Mouse (Mus musculus) regulatory T cell (primary cell): ENCODE results near the gene Gm49395.

Experiments used
- in situ Hi-C: fragments of 300-600 bp; cut with MboI, MseI; formaldehyde crosslinking; loops from one replicate; pipeline ENCODE4 v1.15.1; 2025; ENCODE audit warnings: high pct_unique_total_duplicates

Gm49395 gene

DNA sequence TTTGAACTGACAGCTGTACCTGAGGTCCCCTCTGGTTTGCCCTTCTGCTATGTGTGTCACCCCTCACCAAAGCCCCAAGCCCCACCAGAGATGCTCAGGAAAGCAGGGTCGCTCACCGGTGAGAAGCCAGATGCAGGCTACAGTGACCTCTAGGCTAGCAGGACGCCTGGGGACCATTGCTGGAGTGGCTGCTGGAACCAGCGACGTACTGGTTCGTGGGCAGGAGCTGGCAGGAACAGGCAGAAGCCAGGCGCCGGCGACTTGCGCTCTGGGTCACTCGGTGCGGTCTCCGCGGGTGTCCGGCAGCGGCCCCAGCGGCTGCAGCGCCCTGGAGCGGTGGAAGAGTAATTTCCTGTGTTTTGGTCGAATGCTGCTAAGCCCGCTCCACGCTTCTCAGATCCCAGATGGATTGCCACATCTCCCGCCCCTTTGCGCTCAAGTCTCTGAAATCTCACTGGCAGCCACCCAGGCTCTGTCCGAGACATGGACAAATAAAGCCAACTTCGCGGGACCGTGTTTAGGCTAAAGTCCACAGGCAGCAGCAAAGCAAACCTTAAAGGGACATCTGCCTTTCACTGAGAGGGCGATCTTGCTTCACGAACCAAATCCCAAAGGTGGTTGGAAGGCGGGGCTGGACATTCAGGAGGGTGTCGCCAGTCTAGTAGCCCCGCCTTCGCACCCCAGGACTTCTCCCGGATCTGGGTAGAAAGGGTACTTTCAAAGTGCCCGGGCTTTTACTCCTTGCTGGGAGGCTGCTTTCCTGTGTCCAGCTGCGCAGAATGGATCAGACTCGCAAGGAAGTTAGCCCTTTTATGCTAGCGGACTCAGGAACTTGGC, at the start of gene Gm49395, which contains the start of gene Itga1:
Gm49395 (minus strand) TSS at position 567 of the 837 bp plus-strand sequence.
Itga1 (minus strand) TSS at position 610 of the 837 bp plus-strand sequence.
- in situ Hi-C loops: no loop called here

DNA sequence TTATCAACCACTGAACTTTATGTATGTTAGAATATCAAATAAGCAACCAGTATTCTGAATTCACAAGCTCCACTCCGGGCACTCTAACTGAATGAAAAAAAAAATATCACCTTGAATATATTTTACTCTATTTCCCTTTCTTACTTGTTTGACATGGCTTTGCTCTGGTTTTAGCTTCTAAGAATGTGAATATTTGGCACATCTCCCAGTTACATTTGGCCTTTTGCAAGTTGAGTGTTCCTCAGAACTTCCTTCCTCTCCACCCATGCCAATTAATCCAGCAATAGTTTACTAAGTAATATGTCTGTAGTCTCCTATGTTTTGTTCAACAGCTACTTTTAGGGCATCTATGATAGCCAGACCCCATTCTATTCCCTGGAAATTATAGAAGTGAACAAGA, 48.9 kb upstream of the Gm49395 start:
- in situ Hi-C loops: no loop called here

DNA sequence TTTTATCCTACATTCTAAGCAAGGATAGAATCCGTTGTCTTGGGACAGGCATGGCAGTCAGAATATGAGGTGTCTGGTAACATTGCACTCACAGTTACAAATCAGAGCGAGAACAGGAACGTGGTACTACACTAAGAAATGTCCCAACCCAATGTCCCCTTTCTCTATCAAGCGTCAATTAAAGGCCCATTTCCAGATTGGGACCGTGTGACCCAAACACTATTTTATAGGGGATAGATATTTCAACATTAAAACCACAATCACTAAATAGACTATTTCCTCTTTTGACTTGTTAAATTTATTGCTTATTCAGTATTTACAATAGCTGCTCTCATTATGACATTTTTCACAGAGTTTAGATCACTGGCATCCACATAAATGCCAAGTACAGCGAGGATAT, 48.1 kb upstream of the Gm49395 start:
- in situ Hi-C loops: no loop called here

DNA sequence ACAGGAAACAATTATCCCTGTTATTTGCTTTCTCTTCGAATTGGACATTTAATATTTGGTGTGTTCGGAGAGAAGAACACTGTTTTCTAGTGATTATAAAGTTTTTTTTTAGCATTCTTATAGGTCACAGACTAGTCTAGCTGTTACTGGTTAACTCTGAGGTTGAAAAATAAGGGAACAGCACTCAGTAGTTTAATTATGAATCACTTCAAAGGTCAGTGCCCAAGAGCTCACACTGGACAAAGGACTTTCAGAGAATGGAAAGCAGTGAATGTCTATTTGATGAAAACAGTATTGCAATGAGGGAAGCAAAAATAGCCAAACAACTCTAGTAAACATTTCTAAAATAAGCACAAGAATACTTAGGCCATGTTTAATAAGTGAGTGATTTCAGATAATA, 41.9 kb upstream of the Gm49395 start:
- in situ Hi-C loops: no loop called here

DNA sequence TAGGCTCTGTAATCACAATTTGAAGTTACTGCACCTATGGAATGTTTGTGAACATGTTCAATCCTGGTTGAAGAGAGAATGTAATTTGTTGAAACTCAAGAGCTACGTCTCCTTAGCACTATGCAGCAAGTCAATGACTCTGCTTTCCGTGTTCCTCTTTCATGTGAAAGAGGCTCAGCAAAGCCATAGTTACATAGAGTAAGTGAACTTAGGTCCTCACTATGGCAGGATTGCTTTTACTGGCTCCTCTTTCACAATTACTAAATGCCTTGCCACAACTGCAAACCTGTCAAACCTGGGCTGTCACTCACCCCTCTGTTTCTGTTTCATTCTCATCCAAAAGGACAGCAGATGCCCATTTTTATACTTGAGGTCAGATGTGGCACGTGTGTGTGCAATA, 40.3 kb upstream of the Gm49395 start:
- in situ Hi-C loops: no loop called here

DNA sequence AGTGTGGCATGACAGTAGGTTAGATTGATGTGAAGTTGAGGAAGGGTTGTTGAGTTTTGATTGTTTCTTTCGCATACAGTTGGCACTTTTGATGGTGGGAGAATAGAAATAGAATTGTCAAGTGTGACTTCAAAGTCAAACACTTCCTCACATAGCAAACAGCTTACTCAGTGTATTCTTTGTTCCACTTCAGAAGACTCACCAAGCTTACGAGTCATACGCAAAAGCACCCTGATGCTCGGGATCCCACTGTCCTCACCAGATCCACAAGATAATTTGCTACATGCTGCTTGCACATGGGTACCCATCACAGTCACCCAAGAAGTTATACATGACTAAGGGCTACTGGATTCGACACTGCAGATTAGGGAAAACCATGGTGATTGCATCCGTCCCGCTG, 36.8 kb upstream of the Gm49395 start:
- in situ Hi-C loops: no loop called here

DNA sequence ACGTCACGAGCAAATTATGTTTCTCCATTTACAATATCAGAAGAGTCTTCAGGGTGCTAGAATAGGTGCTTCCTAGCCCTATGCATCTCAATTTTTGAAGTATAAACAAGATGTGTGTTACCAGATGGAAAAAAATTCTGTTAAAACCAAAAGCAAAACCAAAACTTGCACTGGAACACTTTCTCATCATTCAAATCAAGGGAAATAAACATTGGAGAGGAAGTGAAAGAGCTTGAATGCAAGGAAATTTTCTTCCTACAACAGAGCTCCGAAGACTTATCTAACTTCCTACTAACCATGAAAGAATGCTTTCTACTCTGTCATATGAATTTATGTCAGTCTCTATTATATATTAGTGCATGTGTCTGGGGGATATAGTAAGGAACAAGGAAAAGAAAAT, 35.0 kb upstream of the Gm49395 start:
- in situ Hi-C loops: no loop called here

DNA sequence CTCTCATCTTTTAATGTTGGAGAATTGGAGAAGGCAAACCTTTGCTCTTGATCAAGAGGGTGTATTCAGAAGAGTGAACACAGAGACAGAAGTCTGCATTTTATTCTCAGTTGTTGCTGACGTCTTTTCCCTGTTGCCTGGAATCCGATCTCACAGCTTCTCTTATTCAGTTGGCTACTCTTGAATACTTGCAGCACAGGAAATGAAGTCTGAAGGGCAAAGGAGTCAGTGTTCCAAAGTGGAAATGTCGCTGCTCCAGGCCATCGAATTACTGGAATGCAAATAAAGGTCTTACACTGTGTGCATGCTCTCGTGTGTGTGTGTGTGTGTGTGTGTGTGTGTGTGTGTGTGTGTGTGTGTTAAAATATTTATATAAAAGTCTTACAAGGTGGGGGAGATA, 30.7 kb upstream of the Gm49395 start:
- in situ Hi-C loops: no loop called here

DNA sequence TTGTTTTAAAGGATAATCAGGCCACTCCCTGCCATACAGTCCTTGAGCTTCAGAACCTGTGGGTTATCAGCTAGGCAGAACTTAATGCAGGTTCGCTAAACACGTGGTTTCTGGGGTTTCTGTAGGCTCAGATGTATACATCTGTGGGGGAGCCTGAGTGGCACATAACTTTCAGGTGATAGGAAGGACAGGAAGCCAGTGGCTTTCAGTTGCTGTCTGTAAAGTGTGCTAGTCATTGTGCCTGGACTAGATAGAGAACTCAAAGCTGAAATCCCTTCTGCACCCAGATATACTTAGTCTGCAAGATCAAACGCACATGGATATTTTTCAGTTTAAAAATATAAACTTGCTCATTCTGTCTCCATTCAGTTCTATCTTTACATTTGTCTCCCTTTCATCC, 29.7 kb upstream of the Gm49395 start:
- in situ Hi-C loops: no loop called here

DNA sequence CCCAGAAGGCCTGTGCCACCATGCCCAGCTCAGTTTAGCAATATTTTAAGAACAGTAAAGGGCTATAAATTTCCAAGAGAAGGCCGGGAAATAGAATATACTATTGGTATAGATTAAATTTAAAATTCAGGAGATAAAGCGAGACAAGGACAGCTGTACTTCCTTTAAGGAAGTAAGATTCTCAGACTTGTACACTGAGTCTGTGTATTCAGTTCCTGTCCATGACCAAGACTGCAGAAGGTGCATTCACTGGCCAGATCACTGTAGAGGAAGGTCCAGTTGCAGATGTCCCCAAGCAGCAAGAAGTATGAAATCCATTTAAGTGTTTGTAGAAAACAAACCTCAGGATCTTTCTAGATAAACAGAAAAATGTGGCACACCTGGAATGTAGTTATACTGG, 28.3 kb upstream of the Gm49395 start:
- in situ Hi-C loops: no loop called here

DNA sequence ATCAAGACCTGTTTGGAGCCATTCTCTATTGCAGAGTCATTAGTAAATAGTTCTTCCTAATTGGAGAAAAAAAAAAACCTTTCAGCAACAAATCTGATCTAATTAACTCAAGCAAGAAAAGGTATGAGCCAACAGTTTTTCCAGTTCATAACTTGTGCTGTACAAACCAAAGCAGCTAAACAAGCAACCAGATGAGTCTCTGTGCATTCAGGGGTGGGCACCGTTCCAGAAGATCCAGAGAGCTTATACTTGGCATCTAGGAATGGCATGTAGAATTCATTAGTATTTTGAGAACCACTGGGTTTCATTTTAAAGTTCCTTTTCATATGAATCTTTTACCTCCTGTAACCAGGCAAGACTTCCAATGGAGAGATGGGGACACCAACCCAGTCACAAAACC, 26.1 kb upstream of the Gm49395 start:
- in situ Hi-C loops: no loop called here

DNA sequence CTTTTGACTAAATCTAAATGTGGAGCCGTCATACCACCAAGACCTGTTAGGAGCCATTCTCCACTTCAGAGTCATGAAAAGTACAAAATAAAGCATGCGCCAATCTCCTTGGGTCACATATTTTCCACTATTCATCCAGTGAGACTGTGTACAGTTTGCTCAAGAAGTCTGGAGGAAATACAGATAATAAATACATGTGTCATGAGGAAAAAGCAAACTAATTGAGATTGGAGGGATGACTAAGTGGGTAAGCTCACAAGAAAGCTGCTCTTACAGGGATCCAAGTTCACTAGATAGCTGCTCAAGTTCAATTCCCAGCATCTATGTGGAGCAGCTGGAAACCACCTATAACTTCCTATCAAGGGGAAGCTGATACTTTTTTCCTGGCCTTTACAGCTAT, 24.8 kb upstream of the Gm49395 start:
- in situ Hi-C loops: no loop called here

DNA sequence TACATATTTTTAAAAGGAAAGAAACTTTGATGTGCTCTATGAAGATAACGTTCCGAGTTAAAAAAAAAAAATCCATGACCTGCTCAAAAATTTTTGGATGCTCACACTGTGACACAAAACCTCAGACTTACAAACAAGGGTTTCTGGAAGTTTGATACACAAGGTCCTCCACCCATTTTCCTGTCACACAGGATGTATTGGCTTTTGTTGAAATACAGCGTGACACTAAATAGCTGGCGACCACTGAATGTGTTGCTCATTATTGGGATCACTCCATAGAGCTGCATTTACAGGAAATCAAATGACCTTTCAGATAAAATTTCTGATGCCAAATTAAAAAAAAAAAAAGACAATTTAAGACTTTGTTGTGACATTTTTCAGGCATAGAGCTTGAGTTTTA, 23.4 kb upstream of the Gm49395 start:
- in situ Hi-C loops: no loop called here

DNA sequence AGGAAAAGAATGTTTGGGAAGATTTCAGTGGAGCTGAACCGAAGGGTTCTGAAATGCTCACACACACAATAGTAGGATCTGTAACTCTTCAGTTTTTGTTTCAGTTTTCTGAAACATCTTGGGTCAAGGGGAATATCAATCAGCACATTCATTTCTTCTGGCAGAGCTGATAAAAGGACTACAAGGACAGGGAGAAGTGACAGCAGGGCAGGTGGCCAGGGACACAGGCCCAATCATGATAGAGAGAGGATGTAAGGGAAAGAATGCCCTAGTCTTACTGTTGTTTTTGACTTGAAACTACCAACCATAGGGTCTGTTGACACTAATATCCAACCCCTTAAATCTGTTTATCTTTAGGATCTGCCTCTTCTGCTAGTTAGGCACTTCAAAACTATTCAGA, 22.8 kb upstream of the Gm49395 start:
- in situ Hi-C loops: no loop called here

DNA sequence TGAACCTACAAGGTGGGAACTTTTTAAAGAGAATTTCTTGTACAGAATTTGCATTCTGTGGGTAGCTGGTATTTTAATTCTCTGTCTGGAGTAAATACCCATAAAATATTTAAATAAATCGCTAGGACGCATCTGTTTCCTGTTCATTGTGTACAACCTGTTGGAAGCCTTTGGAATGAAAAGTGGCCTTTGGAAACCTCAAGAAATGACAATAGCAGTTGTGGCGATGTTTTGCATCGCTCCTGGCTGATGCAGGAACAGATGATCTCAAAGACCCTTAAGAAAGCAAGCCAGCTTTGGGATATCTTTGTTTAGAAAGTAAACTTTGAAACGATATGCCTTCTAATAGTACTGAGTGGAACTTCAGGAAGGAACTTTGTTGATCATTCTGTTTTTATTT, 17.0 kb upstream of the Gm49395 start:
- in situ Hi-C loops: no loop called here

DNA sequence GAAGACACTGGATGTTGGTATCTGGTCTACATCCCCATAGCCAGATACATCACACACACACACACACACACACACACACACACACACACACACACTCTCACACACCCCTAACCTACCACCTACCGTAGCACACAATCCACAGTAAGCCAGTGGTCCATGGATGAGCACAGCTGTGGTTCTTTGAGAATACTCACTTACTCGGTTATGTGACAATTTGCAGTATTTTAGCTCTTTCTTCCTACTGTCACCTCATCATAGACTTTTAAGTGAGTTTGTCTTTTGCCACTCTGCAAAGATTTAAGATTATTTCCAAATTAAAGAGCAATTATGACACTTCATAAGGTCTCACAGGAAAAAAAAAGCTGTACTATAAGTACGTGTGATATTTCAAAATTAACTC, 16.5 kb upstream of the Gm49395 start:
- in situ Hi-C loops: no loop called here

DNA sequence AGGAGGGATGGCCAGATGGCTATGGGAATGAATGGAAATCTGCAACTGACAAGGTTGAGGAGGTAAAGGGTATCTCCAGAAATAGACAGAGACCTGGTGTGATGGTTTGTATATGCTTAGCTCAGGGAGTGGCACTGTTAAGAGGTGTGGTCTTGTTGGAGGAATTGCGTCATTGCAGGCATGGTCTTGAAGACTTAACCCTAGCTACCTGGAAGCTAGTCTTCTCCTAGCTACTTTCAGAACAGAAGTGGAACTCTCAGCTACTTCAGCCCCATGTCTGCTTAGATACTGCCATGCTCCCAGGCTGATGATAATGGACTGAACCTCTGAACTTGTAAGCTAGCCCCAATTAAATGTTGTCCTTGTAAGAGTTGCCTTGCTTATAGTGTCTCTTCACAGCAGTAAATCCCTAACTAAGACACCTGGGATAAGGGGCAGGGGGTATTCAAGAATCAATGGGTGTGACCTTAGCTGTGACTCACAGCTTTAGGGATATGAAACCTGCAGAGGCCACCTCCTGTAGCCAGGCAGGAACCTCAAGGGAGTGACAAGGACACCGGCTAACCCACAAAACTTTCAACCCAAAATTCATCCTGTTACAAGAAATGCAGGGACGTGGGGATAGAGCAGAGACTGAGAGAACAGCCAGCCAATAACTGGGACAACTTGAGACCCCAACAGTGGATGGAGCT, 15.4 kb upstream of the Gm49395 start:
- in situ Hi-C loops: no loop called here

DNA sequence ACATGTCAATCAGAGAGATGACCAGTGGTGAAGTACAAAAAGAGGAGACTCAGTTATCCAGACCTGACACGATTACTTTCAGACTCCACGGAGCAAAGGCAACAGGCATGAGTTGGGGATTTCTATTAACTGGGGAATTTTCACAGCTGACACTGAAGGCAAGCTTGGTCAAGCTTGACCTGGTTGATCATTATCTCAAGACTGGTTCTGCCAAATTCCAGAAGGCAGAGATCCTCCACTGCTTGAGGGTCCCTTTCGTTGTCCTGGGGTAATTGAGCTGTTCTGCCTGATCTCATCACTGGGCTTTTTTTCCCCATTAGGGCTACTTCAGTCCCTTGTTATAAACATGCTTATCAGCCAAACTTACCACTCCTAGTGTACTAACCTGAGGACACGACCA, 7.9 kb upstream of the Gm49395 start:
- in situ Hi-C loops: no loop called here

DNA sequence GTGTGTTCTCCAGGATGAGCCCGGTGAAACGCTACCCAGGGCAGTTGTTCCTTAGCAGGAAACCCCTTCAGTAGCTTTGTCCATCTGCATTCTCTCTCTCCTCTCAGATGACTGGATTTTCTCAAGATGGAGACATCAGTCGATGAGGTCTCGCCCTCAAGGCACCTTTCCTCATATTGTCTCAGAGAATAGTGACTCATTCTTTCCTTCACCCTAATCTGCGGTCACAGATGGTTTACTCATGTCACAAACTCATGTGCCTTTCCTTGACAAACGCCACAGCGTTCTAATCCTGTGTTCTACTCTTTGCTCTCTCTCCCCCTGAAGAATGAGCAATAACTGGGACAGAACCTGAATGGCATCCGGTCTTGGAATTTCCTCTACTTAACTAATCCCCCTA, 5.7 kb upstream of the Gm49395 start:
- in situ Hi-C loops: no loop called here

DNA sequence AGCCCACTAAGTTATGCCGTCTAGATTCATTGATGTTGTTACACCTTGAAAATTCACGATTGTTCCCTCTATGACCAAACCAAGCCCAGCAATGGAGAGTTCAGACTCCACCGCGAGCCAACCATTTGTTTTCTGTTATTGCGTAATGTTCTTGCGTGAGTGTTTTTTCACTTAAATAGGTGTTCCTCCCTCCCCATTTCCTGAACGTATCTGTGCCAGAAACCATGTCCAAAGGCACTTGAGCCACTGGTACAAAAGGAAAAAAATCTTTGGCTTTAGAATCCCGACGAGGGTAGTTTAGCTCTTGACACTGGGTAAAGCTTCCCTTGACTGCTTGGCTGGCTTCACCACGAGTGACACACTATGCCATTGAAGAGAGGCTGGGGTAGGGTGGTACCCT, 4.5 kb upstream of the Gm49395 start:
- in situ Hi-C loops: no loop called here

DNA sequence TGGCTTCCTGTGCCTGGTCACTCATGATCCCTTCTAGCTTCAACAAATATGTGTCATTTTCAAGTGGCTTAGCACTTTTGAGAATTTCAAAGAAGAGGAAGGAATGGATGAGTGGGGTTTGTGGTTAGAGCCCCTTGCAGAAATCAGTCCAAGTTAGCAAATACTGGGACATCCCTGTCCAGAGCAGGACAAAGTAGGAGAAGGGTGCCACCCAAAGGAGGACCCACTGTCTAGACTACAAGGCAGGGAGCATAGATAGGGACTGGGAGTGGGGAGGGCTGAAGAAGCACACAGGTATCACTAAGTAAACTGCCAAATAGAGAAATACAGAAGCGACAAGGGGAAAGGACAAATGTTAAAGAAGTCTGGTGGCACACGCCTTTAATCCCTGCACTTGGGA, 1.0 kb upstream of the Gm49395 start:
- in situ Hi-C loops: no loop called here

DNA sequence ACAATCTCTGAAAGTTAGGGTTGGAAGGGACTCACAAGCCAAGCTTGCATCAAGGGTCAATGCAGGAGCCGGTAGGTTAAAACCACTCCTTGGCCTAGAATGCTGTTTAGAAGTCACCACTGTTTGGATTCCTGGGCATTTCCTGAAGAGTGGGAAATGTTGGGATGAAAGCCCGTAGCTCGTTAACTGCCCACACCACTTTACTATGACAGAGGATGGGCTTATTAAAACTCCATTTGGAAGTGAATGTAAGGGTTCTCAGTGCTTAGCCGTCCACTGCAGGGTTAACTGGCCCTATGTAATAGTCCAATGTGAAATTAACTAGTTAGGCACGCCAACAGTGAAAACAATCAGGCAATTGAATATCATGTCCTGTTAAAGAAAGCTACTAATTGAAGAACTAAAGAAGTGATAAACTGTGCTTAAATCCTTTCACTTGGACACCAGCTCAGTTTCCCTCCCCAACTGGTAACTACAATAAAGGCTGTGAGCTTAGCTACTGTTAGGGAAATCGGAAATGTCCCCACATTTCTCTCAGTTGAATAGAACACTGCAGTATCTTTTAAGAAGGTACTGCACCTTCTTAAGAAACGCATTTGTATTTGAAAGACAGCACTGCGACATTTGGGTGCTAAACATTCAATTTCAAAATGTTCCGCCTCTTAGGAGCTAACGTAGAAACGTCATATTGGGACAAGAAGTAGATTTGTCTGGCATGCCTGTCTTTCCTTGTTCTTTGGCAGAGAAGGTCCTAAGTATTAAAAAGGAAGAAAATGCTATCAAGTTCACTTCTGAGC, 1.1 kb downstream of the Gm49395 start:
- in situ Hi-C loops: no loop called here
